Mouse (Mus musculus) layer of hippocampus, adult 2 months (tissue): ENCODE results near the gene Igsf11. TPM values are rescaled to one million over a fixed set of nuclear protein-coding genes. Genes with fewer than 3 reads are reported as not detected.

ENCODE experiments used
- DNase-seq, 2 experiments: peaks; one replicate each; pipeline ENCODE4 v3.0.0; 2022; ENCODE audit warnings: low spot score in 2 of 2
- H3K27ac ChIP-seq: fragments of 200-600 bp; 2 replicates; pipeline ENCODE4 v1.8.1; 2022
- H3K4me3 ChIP-seq: fragments of 200-600 bp; 2 replicates; pipeline ENCODE4 v1.8.1; 2022; ENCODE audit warnings: mild to moderate bottlenecking
- CTCF ChIP-seq: fragments of 200-600 bp; conservative IDR thresholded peaks from 2 replicates; pipeline ENCODE4 v1.8.1; 2022; ENCODE audit warnings: antibody characterized with exemption, mild to moderate bottlenecking, moderate library complexity
- total RNA-seq, 2 experiments: library from RNA; stranded (reverse); gene quantifications; 2 replicates each; pipeline ENCODE4 v1.2.3; 2021

Igsf11 gene
- total RNA-seq, 2 experiments from 2014 or later, result 44.7 to 50.7 TPM

- TF ChIP-seq CTCF, result no peak
- peak overlapping the region; percentile 90 for H3K27ac ChIP-seq
- DNase-seq, result no peak
- H3K4me3 ChIP-seq, result no peak overlapping the region
Measured at GRCm38 (mm10) chr16:38945111-38945510, 52.6 kb downstream of the Igsf11 start.

- 0 out of 2 replicates have a peak, but pooled peaks have one; percentile 2 for TF ChIP-seq CTCF
- no peak for DNase-seq
- H3K4me3 ChIP-seq, result no peak overlapping the region
- peak overlapping the region; percentile 90 for H3K27ac ChIP-seq
Measured at GRCm38 (mm10) chr16:38945581-38945981, 53.1 kb downstream of the Igsf11 start.

GRCm38 (mm10) chr16:38946453-38946852 is 54.0 kb downstream of the Igsf11 start:
- no peak for TF ChIP-seq CTCF
- H3K4me3 ChIP-seq, result 0 out of 2 replicates have a peak overlapping the region, but pooled peaks have one; percentile 2
- DNase-seq, result peak; percentile 51 to 71
- peak overlapping the region; percentile 90 for H3K27ac ChIP-seq

- no peak for DNase-seq
- H3K4me3 ChIP-seq, result no peak overlapping the region
- peak overlapping the region; percentile 90 for H3K27ac ChIP-seq
- TF ChIP-seq CTCF, result no peak
Measured at GRCm38 (mm10) chr16:38947141-38947879, 54.8 kb downstream of the Igsf11 start.

DNA sequence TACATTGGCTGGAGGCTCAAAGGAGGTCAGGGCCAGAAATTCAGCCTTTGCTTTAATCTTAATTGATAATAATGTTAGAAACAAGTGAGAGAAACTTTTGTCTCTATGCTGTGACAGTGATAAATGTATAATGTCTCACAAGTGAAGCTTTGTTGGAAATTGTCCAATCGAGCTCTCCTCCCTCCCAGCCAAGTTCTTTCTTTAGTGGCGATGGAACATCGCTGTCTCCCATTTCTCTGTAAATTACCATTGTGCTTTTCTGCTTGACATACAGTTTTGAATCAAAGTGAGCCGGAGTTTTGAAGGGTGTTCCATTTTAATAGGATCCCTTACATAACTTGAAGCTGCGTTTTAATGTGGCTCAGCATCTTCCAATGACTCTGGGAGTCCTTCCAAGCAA is 56.0 kb downstream of the Igsf11 start:
- Histone ChIP-seq H3K27ac (peak overlapping the region; percentile 90), H3K4me3 (no peak overlapping the region)
- no peak for DNase-seq
- no peak for TF ChIP-seq CTCF

DNA sequence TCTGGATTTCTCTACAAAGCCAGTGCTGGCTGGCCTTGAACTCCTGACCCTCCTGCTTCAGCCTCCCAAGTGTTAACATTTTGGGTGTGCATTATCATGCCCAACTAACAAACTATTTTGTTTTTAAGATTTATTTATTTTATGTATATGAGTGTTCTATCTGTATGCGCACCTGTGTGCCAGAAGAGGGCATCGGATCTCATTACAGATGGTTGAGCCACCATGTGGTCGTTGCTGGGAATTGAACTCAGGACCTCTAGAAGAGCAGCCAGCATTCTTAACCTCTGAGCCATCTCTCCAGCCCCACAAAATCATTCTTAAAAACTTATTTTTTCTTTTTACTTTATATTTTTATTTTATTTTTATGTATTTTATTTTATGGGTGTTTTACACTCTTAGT is 60.4 kb downstream of the Igsf11 start:
- H3K4me3 ChIP-seq, result no peak overlapping the region
- DNase-seq, result no peak
- H3K27ac ChIP-seq, result peak overlapping the region; percentile 70; the same call in 1 of the 2 replicates
- TF ChIP-seq CTCF, result peak; percentile 68

GRCm38 (mm10) chr16:38953821-38954220 is 61.4 kb downstream of the Igsf11 start:
- DNase-seq, result no peak
- Histone ChIP-seq H3K27ac (peak overlapping the region; percentile 84), H3K4me3 (no peak overlapping the region)
- TF ChIP-seq CTCF, result no peak

DNA sequence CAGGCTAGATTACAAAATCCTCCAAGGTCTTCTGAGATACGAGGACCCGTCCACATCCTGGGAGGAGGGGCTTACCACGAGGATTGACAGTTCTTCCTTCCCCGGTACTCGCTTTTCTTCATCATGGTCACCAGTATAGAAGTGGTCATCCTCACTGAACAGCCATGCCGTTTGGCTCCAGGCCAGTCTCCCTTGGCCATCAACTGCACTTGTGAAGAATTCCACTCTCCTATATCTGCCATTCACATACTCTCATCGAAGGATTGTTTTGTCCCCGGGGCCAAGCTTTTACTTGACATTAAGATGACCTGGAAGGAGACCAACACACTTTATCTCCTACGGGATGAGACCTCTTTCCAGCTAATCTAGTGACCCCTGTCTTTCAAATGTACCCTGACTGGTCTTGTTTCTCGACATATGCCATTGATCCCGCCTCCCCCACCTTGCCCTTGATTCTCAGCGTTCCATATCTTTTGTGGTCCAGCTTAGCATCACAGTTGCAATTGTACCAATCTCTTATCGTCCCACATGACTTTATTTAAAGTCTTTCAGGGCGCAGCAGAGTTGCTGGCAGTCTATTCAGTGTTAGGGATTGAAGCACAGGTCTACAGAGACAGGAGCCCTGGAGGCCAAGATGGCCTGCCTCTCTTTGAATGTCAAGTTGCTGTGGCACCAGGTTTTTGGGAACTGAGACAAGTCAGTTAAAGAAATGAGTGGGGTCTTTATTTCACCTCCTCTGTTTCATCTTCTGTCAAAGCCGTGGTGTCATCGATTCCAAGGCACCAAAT is 62.2 kb downstream of the Igsf11 start:
- DNase-seq, result no peak
- TF ChIP-seq CTCF, result no peak
- Histone ChIP-seq H3K4me3 (no peak overlapping the region), H3K27ac (peak overlapping the region; percentile 84)

DNA sequence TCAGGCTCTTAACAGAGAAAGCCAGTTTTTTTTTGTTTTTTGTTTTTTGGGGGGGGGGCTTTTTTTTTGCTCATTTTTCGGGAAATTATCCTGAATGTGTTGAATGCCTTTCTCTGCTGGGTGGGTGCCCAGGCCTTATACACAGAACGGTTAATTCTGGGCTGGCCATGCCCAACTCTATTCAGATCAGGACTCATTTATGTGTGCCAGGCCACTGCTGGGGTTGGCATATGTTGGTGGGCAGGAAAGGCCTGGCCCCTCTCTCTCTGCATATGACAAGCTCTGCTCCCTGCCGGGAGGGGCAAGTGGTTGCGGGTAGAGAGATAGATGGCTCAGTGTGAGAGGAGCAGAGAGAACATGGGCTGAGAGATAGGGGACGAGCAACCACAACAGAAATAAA is 62.8 kb downstream of the Igsf11 start:
- DNase-seq, result no peak

GRCm38 (mm10) chr16:38958801-38959200 is 66.3 kb downstream of the Igsf11 start:
- no peak for DNase-seq
- TF ChIP-seq CTCF, result no peak
- peak overlapping the region; percentile 92 for H3K27ac ChIP-seq
- H3K4me3 ChIP-seq, result no peak overlapping the region

More for the DNA sequence above, 62.8 kb downstream of the Igsf11 start:
- TF ChIP-seq CTCF, result no peak
- no peak overlapping the region for H3K4me3 ChIP-seq
- peak overlapping the region; percentile 84 for H3K27ac ChIP-seq

DNA sequence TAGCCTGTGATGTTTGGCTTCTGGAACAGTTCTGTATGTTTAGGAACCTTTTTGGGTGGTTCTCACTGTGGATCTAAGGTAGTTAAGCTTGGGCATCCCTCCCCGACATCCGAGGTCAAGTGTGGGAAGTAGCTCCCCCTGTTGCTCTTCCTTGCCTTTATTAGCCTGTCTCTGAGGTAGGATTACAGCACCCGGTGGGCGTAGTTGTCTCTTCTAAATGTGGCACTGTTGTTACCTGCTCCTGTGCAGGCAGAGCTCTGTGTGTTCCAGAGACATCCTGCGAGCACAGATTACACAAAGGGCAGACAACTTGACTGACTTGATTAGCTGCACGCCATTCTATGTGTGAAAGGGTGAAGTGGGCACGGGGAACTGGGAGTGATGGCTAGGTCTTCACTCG is 68.1 kb downstream of the Igsf11 start:
- peak overlapping the region; percentile 92 for H3K27ac ChIP-seq
- no peak for DNase-seq
- H3K4me3 ChIP-seq, result no peak overlapping the region
- 0 out of 2 replicates have a peak, but pooled peaks have one; percentile 4 for TF ChIP-seq CTCF

GRCm38 (mm10) chr16:38961865-38962264 is 69.4 kb downstream of the Igsf11 start:
- no peak for DNase-seq
- Histone ChIP-seq H3K27ac (peak overlapping the region; percentile 92), H3K4me3 (no peak overlapping the region)
- 0 out of 2 replicates have a peak, but pooled peaks have one; percentile 3 for TF ChIP-seq CTCF

DNA sequence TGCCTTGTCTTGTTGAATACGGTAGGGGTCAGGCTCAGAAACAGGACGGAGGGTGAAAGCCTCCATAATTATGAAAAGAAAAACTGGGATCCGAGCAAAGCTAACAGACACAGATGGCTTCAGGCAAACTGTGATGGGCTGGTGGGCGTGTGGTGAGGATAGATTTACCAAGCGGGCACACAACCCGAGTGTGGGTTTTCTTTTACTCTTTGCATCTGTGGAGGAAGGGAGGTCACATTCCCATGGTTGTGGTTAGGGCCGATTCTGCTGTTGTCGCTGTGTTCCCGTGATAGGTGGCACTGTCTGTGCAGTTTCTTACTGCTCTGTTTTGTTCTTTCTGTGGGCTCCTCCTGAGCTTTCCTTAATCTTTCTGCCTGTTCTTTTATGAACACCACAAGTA is 70.2 kb downstream of the Igsf11 start:
- 0 out of 2 replicates have a peak, but pooled peaks have one; percentile 13 for TF ChIP-seq CTCF
- H3K4me3 ChIP-seq, result peak overlapping the region; percentile 13
- DNase-seq, result peak; percentile 64
- H3K27ac ChIP-seq, result peak overlapping the region; percentile 92
